Mouse (Mus musculus) embryo, embryonic 11 days (tissue): ENCODE results near the gene Prkacb.

Source experiments
- DNase-seq: peaks from one replicate; pipeline ENCODE4 v3.0.0-alpha.2; 2015

Prkacb gene

GRCm38 (mm10) chr3:146718251-146718650 is 94.5 kb downstream of the Prkacb start:
- DNase-seq, result no peak

GRCm38 (mm10) chr3:146712305-146712704 is 100.5 kb downstream of the Prkacb start:
- no peak for DNase-seq

DNA sequence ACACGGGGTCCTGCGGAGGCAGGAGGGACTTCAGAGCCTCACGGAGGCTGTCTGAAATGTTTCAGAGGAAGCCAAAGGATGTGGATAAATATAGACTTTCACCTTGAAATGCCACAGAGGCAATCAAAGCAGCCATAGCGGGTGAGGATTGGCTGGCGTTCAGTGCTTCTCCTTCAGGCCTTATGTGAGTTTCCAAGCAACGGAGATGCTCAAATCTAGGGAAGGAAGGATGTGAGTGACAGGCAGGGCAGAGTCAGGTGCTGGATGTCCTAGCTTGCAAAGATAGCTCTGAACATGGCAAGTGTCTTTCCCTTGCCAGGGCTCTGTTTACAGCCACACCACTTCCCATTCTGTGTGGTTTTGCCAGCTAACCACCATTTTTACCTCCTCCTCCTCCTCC is 101.2 kb downstream of the Prkacb start:
- no peak for DNase-seq

DNA sequence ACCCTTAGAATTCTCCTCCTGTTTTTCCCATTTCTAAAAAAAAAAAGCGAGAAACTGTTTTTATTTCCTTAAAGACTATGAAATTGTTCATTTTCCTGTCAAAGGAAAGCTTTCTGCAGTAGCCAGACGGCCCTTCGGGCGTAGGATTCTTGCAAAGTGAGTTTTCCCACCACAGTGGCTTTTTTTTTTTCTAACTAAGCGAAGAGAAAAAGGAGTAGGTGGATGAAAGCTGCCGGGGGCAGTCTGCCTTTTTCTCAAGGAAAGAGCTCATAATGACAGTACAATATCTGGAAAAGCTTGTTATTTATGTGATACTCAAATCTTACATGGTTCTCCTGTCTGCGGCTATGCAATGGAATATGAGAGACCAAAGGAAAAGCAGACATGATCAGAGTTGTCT is 101.7 kb downstream of the Prkacb start:
- DNase-seq, result no peak

DNA sequence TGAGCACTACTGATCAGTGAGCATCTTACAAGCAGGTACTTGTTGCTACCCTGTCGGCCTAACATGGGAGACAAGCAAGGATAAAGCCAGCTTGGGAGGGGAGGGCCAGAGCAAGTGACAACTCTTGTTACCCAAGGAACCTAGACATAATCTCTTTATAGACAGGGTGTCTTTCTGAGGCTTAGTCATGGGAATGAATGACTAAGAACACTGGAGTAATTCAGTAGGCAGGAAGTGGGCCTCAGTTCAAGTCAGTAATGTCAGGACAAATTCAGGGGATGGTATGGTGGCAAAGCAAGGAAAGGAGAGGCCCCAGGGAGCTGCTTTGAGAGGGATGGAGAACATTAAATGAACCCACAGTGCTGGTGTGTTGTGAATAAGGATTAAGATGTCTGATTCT is 103.7 kb downstream of the Prkacb start:
- DNase-seq, result no peak

DNA sequence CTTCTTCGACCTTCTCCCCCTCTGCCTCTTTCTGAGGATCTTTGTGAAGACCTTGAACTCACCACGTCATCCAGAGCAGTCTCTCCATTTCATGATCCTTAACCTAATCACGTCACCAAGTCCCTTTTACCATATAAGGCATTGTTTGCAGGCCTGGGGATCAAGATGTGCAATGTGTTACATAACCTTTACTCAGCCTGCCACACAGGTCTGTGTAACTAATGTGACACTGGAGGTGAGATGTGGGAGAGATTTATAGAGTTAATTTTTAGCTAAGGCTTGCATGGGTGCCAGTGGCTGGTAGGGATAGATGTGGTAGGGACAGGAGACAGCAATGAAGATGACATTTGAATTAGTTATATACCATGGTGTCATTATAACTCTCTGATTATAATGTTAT is 104.4 kb downstream of the Prkacb start:
- DNase-seq, result no peak

DNA sequence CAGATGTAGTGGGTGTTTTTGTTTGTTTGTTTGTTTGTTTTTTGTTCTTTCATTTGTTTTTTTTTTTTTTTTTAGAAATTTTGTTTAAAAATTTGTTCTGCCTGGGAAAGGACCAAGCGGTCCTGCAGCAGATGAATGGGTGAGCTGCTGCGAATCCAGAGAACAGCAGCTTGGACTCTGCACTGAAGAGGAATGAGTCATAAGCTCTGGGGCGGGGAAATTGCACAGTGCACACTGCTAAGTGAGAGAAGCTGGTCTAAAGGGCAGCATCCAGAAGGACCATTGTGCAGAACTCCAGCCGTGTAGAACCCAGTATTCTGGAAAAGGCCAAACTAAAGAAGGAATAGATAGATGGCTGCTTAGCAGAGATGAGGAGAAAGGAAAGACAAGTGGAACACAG is 108.7 kb downstream of the Prkacb start:
- DNase-seq, result no peak

DNA sequence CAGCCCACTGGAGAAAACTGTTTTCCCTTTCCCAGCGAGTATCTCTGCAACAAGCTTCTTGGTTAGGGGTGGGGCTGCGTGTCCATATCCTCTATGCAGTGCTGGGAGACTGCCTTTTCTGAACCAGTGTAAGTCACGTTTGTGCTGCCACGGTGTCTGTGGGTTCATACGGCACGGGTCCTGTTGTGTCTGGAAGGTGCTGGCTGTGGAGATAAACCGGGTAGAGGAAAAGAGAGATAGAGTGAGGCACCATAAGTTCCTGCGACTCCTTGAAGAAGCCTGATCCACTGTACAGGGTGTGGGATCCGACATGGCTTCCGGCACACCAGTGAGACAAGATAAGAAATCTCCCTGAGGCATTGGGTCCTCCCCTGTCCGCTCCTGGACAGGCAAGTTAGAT is 112.7 kb downstream of the Prkacb start:
- DNase-seq, result no peak

DNA sequence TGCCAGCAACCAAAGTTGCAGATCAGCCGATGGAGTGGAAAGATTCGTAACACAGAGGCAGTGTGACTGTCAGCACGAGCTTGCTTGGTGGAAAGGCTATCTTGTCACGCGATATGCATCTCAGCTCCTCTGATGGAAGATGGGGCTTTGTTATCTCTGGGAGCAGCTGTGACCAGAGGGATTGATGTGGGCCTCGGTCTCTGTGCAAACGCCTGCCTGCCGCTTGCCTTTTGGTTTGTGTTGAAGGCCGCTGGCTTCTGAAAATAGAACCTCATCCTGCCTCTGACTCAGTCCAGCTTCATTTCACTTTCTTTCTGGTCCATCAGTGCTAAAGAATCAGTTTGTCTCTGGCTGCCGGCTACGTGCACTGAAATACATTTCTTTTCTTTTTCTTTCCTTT is 113.8 kb downstream of the Prkacb start:
- DNase-seq, result no peak

GRCm38 (mm10) chr3:146692547-146692946 is 120.2 kb downstream of the Prkacb start:
- no peak for DNase-seq

DNA sequence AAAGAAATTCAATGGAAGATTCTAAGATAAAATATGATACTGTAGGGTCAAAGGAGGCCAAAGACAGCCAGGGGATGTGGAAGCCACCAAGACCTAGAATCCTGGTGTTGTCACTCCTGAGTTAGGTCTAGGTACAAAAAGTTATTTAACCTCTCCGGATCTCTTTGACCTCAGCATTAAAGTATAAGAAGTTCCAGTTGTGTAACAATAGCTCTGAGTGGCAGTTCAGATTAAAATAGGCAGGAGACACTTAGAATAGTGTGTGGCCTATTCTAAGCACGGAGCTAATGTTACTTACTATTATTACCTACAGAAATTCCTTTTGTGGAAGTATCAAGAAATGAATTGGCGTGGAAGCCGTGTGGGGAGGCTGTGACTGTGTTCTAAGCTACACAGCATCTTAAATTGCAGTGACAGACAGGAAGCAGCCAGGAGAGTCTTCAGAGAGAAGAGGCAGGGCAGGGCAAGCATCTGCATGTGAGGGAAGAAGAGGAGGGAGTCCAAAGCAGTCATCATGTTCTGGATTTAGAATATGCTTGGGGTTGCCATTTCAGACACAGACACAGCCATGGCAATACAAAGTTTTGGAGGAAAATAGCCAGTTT is 125.6 kb downstream of the Prkacb start:
- no peak for DNase-seq

GRCm38 (mm10) chr3:146686428-146686827 is 126.4 kb downstream of the Prkacb start:
- no peak for DNase-seq

- peak; percentile 93 for DNase-seq
Measured at GRCm38 (mm10) chr3:146684811-146685675, 127.7 kb downstream of the Prkacb start, which contains the start of gene Samd13. Samd13 (minus strand) TSS chr3:146685592.

- no peak for DNase-seq
Measured at GRCm38 (mm10) chr3:146683095-146683494, 129.7 kb downstream of the Prkacb start.

DNA sequence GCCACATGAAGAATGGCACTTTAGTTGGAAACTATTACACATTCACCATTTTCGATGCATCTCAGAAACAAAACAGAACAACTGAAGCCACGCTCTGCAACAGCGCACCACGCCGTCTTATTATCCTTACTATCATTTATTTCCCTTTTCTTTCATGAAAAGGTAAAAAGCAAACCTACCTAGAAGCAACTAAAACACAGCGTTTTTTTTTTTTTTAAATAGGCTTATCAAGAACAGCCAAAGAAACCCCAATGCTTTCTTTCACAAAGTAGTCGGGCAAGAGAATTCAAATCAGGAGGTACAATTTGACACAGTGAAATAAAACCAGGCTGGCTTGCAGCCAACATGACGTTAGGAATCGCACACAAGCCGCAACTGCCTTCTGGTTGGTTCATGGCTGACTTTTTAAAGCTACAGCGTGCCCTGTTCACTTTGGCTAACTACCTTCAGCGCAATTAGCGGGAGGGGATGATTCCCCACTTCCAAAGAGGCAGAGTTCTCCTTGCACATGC is 130.6 kb downstream of the Prkacb start:
- DNase-seq, result peak; percentile 50

- no peak for DNase-seq
Measured at GRCm38 (mm10) chr3:146681696-146682095, 131.1 kb downstream of the Prkacb start.

- no peak for DNase-seq
Measured at GRCm38 (mm10) chr3:146680625-146681024, 132.2 kb downstream of the Prkacb start.

GRCm38 (mm10) chr3:146679646-146680045 is 133.1 kb downstream of the Prkacb start:
- no peak for DNase-seq
